Mouse (Mus musculus): ENCODE data around the gene Dpysl5. TPM values are rescaled to one million over a fixed set of nuclear protein-coding genes. Genes with fewer than 3 reads are reported as not detected.

Gene Dpysl5
- polyA plus RNA-seq, 1 experiment from 2014 or later = 17.0 TPM

GRCm38 (mm10) chr5:30738127-30738828 lies 26.9 kb downstream of the Dpysl5 start:
- Histone ChIP-seq H3K9ac (ENCODE audit: low read depth, low read length) (no peak overlapping the region), H3K4me2 (ENCODE audit: low read depth, low read length) (no peak overlapping the region), H3K27me3 (replicated peaks; ENCODE audit: control insufficient read depth, insufficient read depth, low read length) (no peaks in the 10 kb centered on the region), H3K36me3 (ENCODE audit: control insufficient read depth, insufficient read depth, low read length) (no peaks in the 10 kb centered on the region), H3K27ac (replicated peaks; ENCODE audit: low read depth, low read length) (no peak overlapping the region), H3K9me3 (ENCODE audit: control insufficient read depth, low read length) (no peaks in the 10 kb centered on the region), H3K4me1 (ENCODE audit: control insufficient read depth, insufficient read depth, low read length) (peaks cover 10% of the 10 kb centered on the region), H3K4me3 (ENCODE audit: low read depth, low read length) (no peak overlapping the region)
- DNase-seq (ENCODE audit: low spot score) (peak; percentile 57), ATAC-seq (ENCODE audit: low read depth) (no peak; the same call in 1 of the 2 replicates)
- 32% methylated on average over 10 of the region's 10 CpGs for WGBS

GRCm38 (mm10) chr5:30739595-30739994 lies 28.2 kb downstream of the Dpysl5 start:
- peaks cover 10% of the 10 kb centered on the region for H3K4me1 ChIP-seq (ENCODE audit: control insufficient read depth, insufficient read depth, low read length)
- no peak for DNase-seq (ENCODE audit: low spot score)
- no peak for ATAC-seq (ENCODE audit: low read depth)
- no peak overlapping the region for H3K9ac ChIP-seq (ENCODE audit: low read depth, low read length)
- H3K36me3 ChIP-seq (ENCODE audit: control insufficient read depth, insufficient read depth, low read length) = no peaks in the 10 kb centered on the region
- no peaks in the 10 kb centered on the region for H3K9me3 ChIP-seq (ENCODE audit: control insufficient read depth, low read length)
- 67% methylated on average over 8 of the region's 8 CpGs for WGBS
- no peak overlapping the region for H3K4me2 ChIP-seq (ENCODE audit: low read depth, low read length)
- H3K4me3 ChIP-seq (ENCODE audit: low read depth, low read length) = no peak overlapping the region
- H3K27me3 ChIP-seq (replicated peaks; ENCODE audit: control insufficient read depth, insufficient read depth, low read length) = no peaks in the 10 kb centered on the region
- no peak overlapping the region for H3K27ac ChIP-seq (replicated peaks; ENCODE audit: low read depth, low read length)

DNA sequence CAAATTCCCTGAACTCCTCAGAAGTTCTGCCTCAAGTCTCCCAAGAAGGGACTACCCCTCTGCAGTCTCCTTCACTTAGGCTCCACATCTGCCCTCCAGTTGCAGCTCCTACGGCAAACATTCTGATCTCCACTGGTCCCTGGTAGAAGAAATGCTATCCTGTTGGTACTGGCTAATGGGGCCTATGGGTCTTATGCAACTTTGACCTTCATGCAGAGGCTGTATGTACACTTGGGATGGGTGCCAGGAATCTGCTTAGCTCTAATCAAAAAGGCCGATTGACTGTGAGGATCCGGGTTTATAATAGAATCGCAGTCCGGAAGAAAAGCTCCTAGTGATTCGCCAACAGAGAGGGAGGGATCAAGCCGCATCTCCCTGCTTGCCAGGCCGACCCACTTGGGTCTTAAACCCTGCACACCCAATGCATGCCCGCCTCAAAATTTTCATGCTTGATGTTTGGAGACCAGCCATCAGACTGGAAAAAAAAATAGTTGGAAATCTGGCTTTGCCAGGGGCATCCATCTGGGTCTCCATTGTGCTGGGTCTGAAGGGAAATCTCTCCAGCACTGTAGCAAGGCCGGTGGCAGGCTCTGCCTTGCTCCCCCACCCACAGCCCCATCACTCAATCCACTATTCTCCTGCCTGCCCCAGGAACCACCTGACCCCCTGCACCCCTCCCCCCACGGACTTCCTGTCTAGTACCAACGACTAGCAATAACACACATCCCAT lies 38.4 kb downstream of the Dpysl5 start:
- H3K9me3 ChIP-seq (ENCODE audit: control insufficient read depth, low read length) = no peaks in the 10 kb centered on the region
- H3K36me3 ChIP-seq (ENCODE audit: control insufficient read depth, insufficient read depth, low read length) = no peaks in the 10 kb centered on the region
- H3K9ac ChIP-seq (ENCODE audit: low read depth, low read length) = no peak overlapping the region
- no peak overlapping the region for H3K4me3 ChIP-seq (ENCODE audit: low read depth, low read length)
- WGBS = 68% methylated on average over 12 of the region's 12 CpGs
- no peaks in the 10 kb centered on the region for H3K27me3 ChIP-seq (replicated peaks; ENCODE audit: control insufficient read depth, insufficient read depth, low read length)
- H3K4me2 ChIP-seq (ENCODE audit: low read depth, low read length) = no peak overlapping the region
- no peak overlapping the region for H3K27ac ChIP-seq (replicated peaks; ENCODE audit: low read depth, low read length)
- ATAC-seq (ENCODE audit: low read depth) (no peak), DNase-seq (ENCODE audit: low spot score) (peak; percentile 27)
- no peaks in the 10 kb centered on the region for H3K4me1 ChIP-seq (ENCODE audit: control insufficient read depth, insufficient read depth, low read length)

- H3K9ac ChIP-seq (ENCODE audit: low read depth, low read length) = no peak overlapping the region
- peak; percentile 30; the same call in 1 of the 2 replicates for ATAC-seq (ENCODE audit: low read depth)
- no peaks in the 10 kb centered on the region for H3K9me3 ChIP-seq (ENCODE audit: control insufficient read depth, low read length)
- H3K4me1 ChIP-seq (ENCODE audit: control insufficient read depth, insufficient read depth, low read length) = no peaks in the 10 kb centered on the region
- DNase-seq (ENCODE audit: low spot score) = no peak
- H3K4me3 ChIP-seq (ENCODE audit: low read depth, low read length) = no peak overlapping the region
- H3K27ac ChIP-seq (replicated peaks; ENCODE audit: low read depth, low read length) = no peak overlapping the region
- no peaks in the 10 kb centered on the region for H3K27me3 ChIP-seq (replicated peaks; ENCODE audit: control insufficient read depth, insufficient read depth, low read length)
- WGBS = 74% methylated on average over 5 of the region's 5 CpGs
- H3K36me3 ChIP-seq (ENCODE audit: control insufficient read depth, insufficient read depth, low read length) = no peaks in the 10 kb centered on the region
- no peak overlapping the region for H3K4me2 ChIP-seq (ENCODE audit: low read depth, low read length)
Measured at GRCm38 (mm10) chr5:30751071-30751470, 39.7 kb downstream of the Dpysl5 start.

DNA sequence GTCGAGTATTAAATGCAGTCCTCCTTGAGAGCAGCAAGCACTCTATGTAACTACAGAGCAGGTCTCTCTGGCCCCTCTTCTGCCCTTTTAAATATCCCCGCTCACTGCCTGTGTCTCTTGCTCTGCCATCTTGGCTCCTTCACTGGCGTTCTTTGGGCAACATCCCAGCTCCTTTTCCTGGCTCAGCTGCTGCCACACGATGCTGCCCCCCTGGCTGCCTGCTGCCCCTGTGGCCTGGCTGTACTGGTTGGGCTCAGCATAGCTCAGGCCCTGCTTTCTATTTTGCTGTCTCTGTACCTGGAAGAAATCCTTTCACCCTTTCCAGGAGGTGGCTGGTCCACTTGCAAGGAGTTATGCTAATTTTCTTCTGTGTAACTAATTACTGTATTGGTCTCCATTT lies 41.8 kb downstream of the Dpysl5 start:
- Histone ChIP-seq H3K9ac (ENCODE audit: low read depth, low read length) (no peak overlapping the region), H3K9me3 (ENCODE audit: control insufficient read depth, low read length) (no peaks in the 10 kb centered on the region), H3K4me2 (ENCODE audit: low read depth, low read length) (no peak overlapping the region), H3K27me3 (replicated peaks; ENCODE audit: control insufficient read depth, insufficient read depth, low read length) (no peaks in the 10 kb centered on the region), H3K4me1 (ENCODE audit: control insufficient read depth, insufficient read depth, low read length) (no peaks in the 10 kb centered on the region), H3K27ac (replicated peaks; ENCODE audit: low read depth, low read length) (no peak overlapping the region), H3K36me3 (ENCODE audit: control insufficient read depth, insufficient read depth, low read length) (no peaks in the 10 kb centered on the region), H3K4me3 (ENCODE audit: low read depth, low read length) (no peak overlapping the region)
- no peak for DNase-seq (ENCODE audit: low spot score)
- ATAC-seq (ENCODE audit: low read depth) = no peak
- 73% methylated on average over 4 of the region's 4 CpGs for WGBS

GRCm38 (mm10) chr5:30755215-30755614 lies 43.9 kb downstream of the Dpysl5 start:
- H3K27ac ChIP-seq (replicated peaks; ENCODE audit: low read depth, low read length) = no peak overlapping the region
- H3K4me1 ChIP-seq (ENCODE audit: control insufficient read depth, insufficient read depth, low read length) = no peaks in the 10 kb centered on the region
- no peaks in the 10 kb centered on the region for H3K27me3 ChIP-seq (replicated peaks; ENCODE audit: control insufficient read depth, insufficient read depth, low read length)
- no peak overlapping the region for H3K4me2 ChIP-seq (ENCODE audit: low read depth, low read length)
- no peak for ATAC-seq (ENCODE audit: low read depth)
- DNase-seq (ENCODE audit: low spot score) = no peak
- H3K36me3 ChIP-seq (ENCODE audit: control insufficient read depth, insufficient read depth, low read length) = no peaks in the 10 kb centered on the region
- WGBS = 77% methylated on average over 5 of the region's 5 CpGs
- no peak overlapping the region for H3K9ac ChIP-seq (ENCODE audit: low read depth, low read length)
- no peak overlapping the region for H3K4me3 ChIP-seq (ENCODE audit: low read depth, low read length)
- H3K9me3 ChIP-seq (ENCODE audit: control insufficient read depth, low read length) = no peaks in the 10 kb centered on the region

DNA sequence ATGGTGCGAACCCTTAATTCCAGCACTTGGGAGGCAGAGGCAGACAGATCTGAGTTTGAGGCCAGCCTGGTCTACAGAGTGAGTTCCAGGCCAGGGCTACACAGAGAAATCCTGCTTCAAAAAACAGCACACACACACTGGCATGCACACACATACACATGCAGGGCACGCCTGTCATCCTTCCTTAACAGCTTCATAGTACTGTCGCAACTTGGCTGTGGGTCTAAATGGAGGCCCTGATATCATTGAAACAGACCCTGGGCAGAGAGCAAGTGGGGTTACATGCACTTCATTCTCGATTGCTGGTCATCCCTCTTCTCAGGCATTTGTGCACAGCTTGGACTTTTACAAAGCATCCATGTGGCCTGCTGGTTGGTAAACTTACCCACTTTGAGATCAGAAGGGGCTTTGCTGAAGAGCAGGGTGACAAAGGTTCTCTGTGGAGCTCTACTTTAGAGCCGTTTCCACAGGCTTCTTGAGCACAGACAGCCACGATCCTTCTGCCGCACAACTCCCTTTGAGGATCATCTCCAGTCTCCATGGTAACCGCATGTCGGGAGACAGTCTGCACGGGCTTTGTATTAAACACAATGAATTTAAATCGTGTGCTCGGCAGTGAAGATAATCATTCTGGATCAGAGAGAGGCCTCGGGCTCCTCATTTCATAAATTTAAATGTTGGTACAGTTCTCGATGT lies 51.6 kb downstream of the Dpysl5 start:
- Histone ChIP-seq H3K4me1 (ENCODE audit: control insufficient read depth, insufficient read depth, low read length) (no peaks in the 10 kb centered on the region; the same call in 1 of the 2 replicates), H3K4me3 (ENCODE audit: low read depth, low read length) (no peak overlapping the region), H3K27me3 (replicated peaks; ENCODE audit: control insufficient read depth, insufficient read depth, low read length) (no peaks in the 10 kb centered on the region), H3K27ac (replicated peaks; ENCODE audit: low read depth, low read length) (no peak overlapping the region), H3K4me2 (ENCODE audit: low read depth, low read length) (no peak overlapping the region), H3K9ac (ENCODE audit: low read depth, low read length) (no peak overlapping the region), H3K9me3 (ENCODE audit: control insufficient read depth, low read length) (no peaks in the 10 kb centered on the region), H3K36me3 (ENCODE audit: control insufficient read depth, insufficient read depth, low read length) (no peaks in the 10 kb centered on the region)
- WGBS = 63% methylated on average over 14 of the region's 14 CpGs
- DNase-seq (ENCODE audit: low spot score) (peak; percentile 57), ATAC-seq (ENCODE audit: low read depth) (peak; percentile 62; the same call in 1 of the 2 replicates)

DNA sequence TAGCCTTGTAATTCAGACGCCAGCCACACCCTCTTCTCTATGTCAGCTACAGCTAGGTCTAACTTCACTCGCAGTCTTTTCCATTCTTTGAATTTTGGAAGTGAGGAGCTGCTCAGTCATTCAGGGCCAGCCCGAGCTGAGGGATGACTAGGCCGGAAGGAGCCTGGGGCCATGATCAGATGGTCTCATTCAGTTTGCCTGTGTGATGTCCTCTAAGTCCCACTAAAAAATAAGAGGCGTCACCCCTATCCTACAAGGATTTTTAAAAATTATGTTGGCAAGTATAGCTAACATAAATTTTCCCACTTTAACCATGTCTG lies 52.1 kb downstream of the Dpysl5 start:
- ATAC-seq (ENCODE audit: low read depth) (no peak), DNase-seq (ENCODE audit: low spot score) (no peak)
- no peak overlapping the region for H3K4me3 ChIP-seq (ENCODE audit: low read depth, low read length)
- no peak overlapping the region for H3K9ac ChIP-seq (ENCODE audit: low read depth, low read length)
- H3K4me2 ChIP-seq (ENCODE audit: low read depth, low read length) = no peak overlapping the region
- H3K27ac ChIP-seq (replicated peaks; ENCODE audit: low read depth, low read length) = no peak overlapping the region
- H3K36me3 ChIP-seq (ENCODE audit: control insufficient read depth, insufficient read depth, low read length) = no peaks in the 10 kb centered on the region
- H3K27me3 ChIP-seq (replicated peaks; ENCODE audit: control insufficient read depth, insufficient read depth, low read length) = no peaks in the 10 kb centered on the region
- 73% methylated on average over 5 of the region's 5 CpGs for WGBS
- H3K4me1 ChIP-seq (ENCODE audit: control insufficient read depth, insufficient read depth, low read length) = peaks cover 4% of the 10 kb centered on the region; the same call in 1 of the 2 replicates
- H3K9me3 ChIP-seq (ENCODE audit: control insufficient read depth, low read length) = no peaks in the 10 kb centered on the region
